In genomic region chr1:180520190-180520589, GRCm38 (mm10) we compare ENCODE assay signal across 12 mouse cellular contexts. TPM values are rescaled to one million over a fixed set of nuclear protein-coding genes. Genes with fewer than 3 reads are reported as not detected.
DNase-seq lines count a peak whose midpoint lies in the region; ATAC-seq lines count a peak whose summit lies in the region.
"Had no signal": no experiment of that assay in that cellular context is flagged by ENCODE, and none has a peak within 500 bp of the region (broad histone marks: within the 10 kb centered on the region; RNA-seq: fewer than 3 reads in every experiment).

No protein-coding gene starts in this region.

- 37% methylated on average over 7 of the region's 7 CpGs for WGBS in midbrain, embryonic 15.5 days
- 21% methylated on average over 7 of the region's 7 CpGs for WGBS in midbrain, embryonic 16.5 days
- 80% methylated on average over 7 of the region's 7 CpGs for WGBS in limb, embryonic 10.5 days

- no peaks in the 10 kb centered on the region for H3K27me3 ChIP-seq in midbrain, embryonic 15.5 days (replicated peaks)
- H3K27me3 ChIP-seq in midbrain, embryonic 16.5 days (ENCODE audit: control insufficient read depth, insufficient read depth, low read depth, low read length) = no peaks in the 10 kb centered on the region
- no peaks in the 10 kb centered on the region for H3K27me3 ChIP-seq in limb, embryonic 10.5 days (ENCODE audit: low read depth, poor library complexity, severe bottlenecking)
- H3K27me3 ChIP-seq: kidney, embryonic 15.5 days; limb, embryonic 12.5 days had no signal

- peaks cover 10% of the 10 kb centered on the region; the same call in 1 of the 2 replicates for H3K4me1 ChIP-seq in midbrain, embryonic 15.5 days
- H3K4me1 ChIP-seq in midbrain, embryonic 16.5 days (ENCODE audit: control insufficient read depth, insufficient read depth, low read length) = peaks cover 3% of the 10 kb centered on the region; the same call in 1 of the 2 replicates
- H3K4me1 ChIP-seq in limb, embryonic 10.5 days = peaks cover 3% of the 10 kb centered on the region; the same call in 1 of the 2 replicates
- H3K4me1 ChIP-seq: kidney, embryonic 15.5 days had no signal

- H3K4me3 ChIP-seq in midbrain, embryonic 15.5 days = no peak overlapping the region
- no peak overlapping the region for H3K4me3 ChIP-seq in midbrain, embryonic 16.5 days (ENCODE audit: low read depth, low read length)
- H3K4me3 ChIP-seq in limb, embryonic 10.5 days = no peak overlapping the region
- H3K4me3 ChIP-seq: heart, adult 2 months; hindbrain, embryonic 10.5 days; kidney, embryonic 15.5 days; limb, embryonic 12.5 days had no signal

- intact Hi-C loops in left cerebral cortex, postnatal 4 days (cut with DNase I) = no loop called here

- no peaks in the 10 kb centered on the region for H3K9me3 ChIP-seq in midbrain, embryonic 15.5 days
- H3K9me3 ChIP-seq in midbrain, embryonic 16.5 days (replicated peaks; ENCODE audit: control insufficient read depth, low read length, poor library complexity, severe bottlenecking) = no peaks in the 10 kb centered on the region
- no peaks in the 10 kb centered on the region for H3K9me3 ChIP-seq in limb, embryonic 10.5 days (replicated peaks)
- H3K9me3 ChIP-seq: hindbrain, embryonic 10.5 days; kidney, embryonic 15.5 days; limb, embryonic 12.5 days had no signal

- no peak overlapping the region for H3K4me2 ChIP-seq in midbrain, embryonic 15.5 days
- no peak overlapping the region for H3K4me2 ChIP-seq in midbrain, embryonic 16.5 days (ENCODE audit: low read length)
- H3K4me2 ChIP-seq: kidney, embryonic 15.5 days; limb, embryonic 12.5 days had no signal

- DNase-seq in cerebellum, postnatal 14 days = peak; percentile 69 to 71
- no peak for DNase-seq in cerebellum, adult 9-10 months
- DNase-seq in left cerebral cortex, postnatal 4 days = peak; percentile 54
- DNase-seq in telencephalon, adult 2 months (ENCODE audit: low read depth, low spot score) = peak; percentile 93
- no peak for DNase-seq in limb, embryonic 10.5 days (ENCODE audit: low spot score)
- no peak for DNase-seq in urinary bladder, postnatal 4 days (ENCODE audit: low spot score in 2 of 2)
- DNase-seq: heart, adult 2 months had no signal

- peak overlapping the region; percentile 29; the same call in 1 of the 2 replicates for H3K27ac ChIP-seq in midbrain, embryonic 15.5 days
- no peak overlapping the region for H3K27ac ChIP-seq in midbrain, embryonic 16.5 days (ENCODE audit: low read length)
- H3K27ac ChIP-seq in limb, embryonic 10.5 days = no peak overlapping the region
- H3K27ac ChIP-seq: heart, adult 2 months; hindbrain, embryonic 10.5 days; kidney, embryonic 15.5 days; limb, embryonic 12.5 days had no signal

- H3K9ac ChIP-seq in midbrain, embryonic 15.5 days = no peak overlapping the region
- no peak overlapping the region for H3K9ac ChIP-seq in midbrain, embryonic 16.5 days (ENCODE audit: low read depth, low read length)
- H3K9ac ChIP-seq: kidney, embryonic 15.5 days; limb, embryonic 12.5 days had no signal

- H3K36me3 ChIP-seq in midbrain, embryonic 15.5 days (replicated peaks) = no peaks in the 10 kb centered on the region
- H3K36me3 ChIP-seq in midbrain, embryonic 16.5 days (ENCODE audit: control insufficient read depth, insufficient read depth, low read length) = no peaks in the 10 kb centered on the region
- no peaks in the 10 kb centered on the region for H3K36me3 ChIP-seq in limb, embryonic 10.5 days
- H3K36me3 ChIP-seq: hindbrain, embryonic 10.5 days; kidney, embryonic 15.5 days; limb, embryonic 12.5 days had no signal

- no peak for ATAC-seq in midbrain, embryonic 15.5 days (replicated peaks)
- ATAC-seq in midbrain, embryonic 16.5 days = no peak

RNA-seq across cellular contexts. Expression of gene Stum, which starts 36.9 kb away (rescaled TPM):
- polyA plus RNA-seq in midbrain, embryonic 15.5 days (2015; fragmentation: Nextera tagmentation; extraction: Ambion mirVana) = 7.2 and 9.3 TPM in 2 replicates
- polyA plus RNA-seq in midbrain, embryonic 16.5 days (2015; fragmentation: Nextera tagmentation; extraction: Ambion mirVana) = 7.0 and 11.5 TPM in 2 replicates
- total RNA-seq in left cerebral cortex, postnatal 4 days (2021) = 10 to 100 TPM; 86.3 to 98.1 TPM
- polyA plus RNA-seq in limb, embryonic 10.5 days (2016; fragmentation: Nextera tagmentation; extraction: Ambion mirVana) = 0.39 and 0.60 TPM in 2 replicates

RNA-seq across cellular contexts. Expression of gene Parp1, which starts 48.5 kb away (rescaled TPM):
- 95.9 and 96.2 TPM in 2 replicates for polyA plus RNA-seq in midbrain, embryonic 15.5 days (2015; fragmentation: Nextera tagmentation; extraction: Ambion mirVana)
- 75.6 and 84.0 TPM in 2 replicates for polyA plus RNA-seq in midbrain, embryonic 16.5 days (2015; fragmentation: Nextera tagmentation; extraction: Ambion mirVana)
- 100 to 1,000 TPM; 109 to 113 TPM for total RNA-seq in left cerebral cortex, postnatal 4 days (2021)
- polyA plus RNA-seq in limb, embryonic 10.5 days (2016; fragmentation: Nextera tagmentation; extraction: Ambion mirVana) = 267 and 278 TPM in 2 replicates

Comparison
In these comparisons a context has a peak if more than half of its experiments do, and no peak if none do; other contexts are left out.
1. DNase-seq: peak in cerebellum, postnatal 14 days (2 of 2), left cerebral cortex, postnatal 4 days (single experiment) and telencephalon, adult 2 months (single experiment); none in cerebellum, adult 9-10 months (single experiment), limb, embryonic 10.5 days (single experiment) and urinary bladder, postnatal 4 days (0 of 2).